Mouse (Mus musculus): ENCODE measurements around the gene Ube2d3. TPM values are rescaled to one million over a fixed set of nuclear protein-coding genes. Genes with fewer than 3 reads are reported as not detected.

The Ube2d3 gene
- polyA plus RNA-seq, 1 experiment: 237 TPM

- Histone ChIP-seq H3K4me2 (ENCODE audit: low read depth) (no peak overlapping the region), H3ac (ENCODE audit: control insufficient read depth, insufficient read length) (no peak overlapping the region), H3K4me3 (no peak overlapping the region), H3K27me3 (ENCODE audit: control insufficient read depth, insufficient read depth, insufficient read length) (no peaks in the 10 kb centered on the region), H3K36me3 (ENCODE audit: control insufficient read depth, insufficient read depth) (no peaks in the 10 kb centered on the region), H3K79me2 (ENCODE audit: control insufficient read depth, insufficient read depth) (no peaks in the 10 kb centered on the region)
- TF ChIP-seq E2F4 (IDR thresholded peaks at IDR 0.05; ENCODE audit: insufficient read depth): no peak
Measured at GRCm38 (mm10) chr3:135397112-135397511, 40.8 kb upstream of the Ube2d3 start.

- TF ChIP-seq TCF3 (IDR thresholded peaks at IDR 0.05; ENCODE audit: insufficient read length, low read depth) (no peak), USF1 (IDR thresholded peaks at IDR 0.05; ENCODE audit: low read depth) (peak; percentile 50), POLR2AphosphoS2 (IDR thresholded peaks at IDR 0.05; ENCODE audit: insufficient read length, low read depth) (no peak), CEBPB (IDR thresholded peaks at IDR 0.05; ENCODE audit: insufficient read depth, poor library complexity, severe bottlenecking) (no peak), REST (IDR thresholded peaks at IDR 0.05; ENCODE audit: insufficient read depth, insufficient read length) (no peak), MYOD1 (IDR thresholded peaks at IDR 0.05; ENCODE audit: control insufficient read depth in 1 of 3, insufficient read length in 2 of 3, low read depth in 2 of 3) (no peak), TCF12 (IDR thresholded peaks at IDR 0.05; ENCODE audit: insufficient read depth, poor library complexity, severe bottlenecking) (no peak), E2F4 (IDR thresholded peaks at IDR 0.05; ENCODE audit: insufficient read depth) (no peak)
- Histone ChIP-seq H3K79me2 (ENCODE audit: control insufficient read depth, insufficient read depth) (no peaks in the 10 kb centered on the region), H3K4me3 (no peak overlapping the region), H3K27me3 (ENCODE audit: control insufficient read depth, insufficient read depth, insufficient read length) (no peaks in the 10 kb centered on the region), H3K36me3 (ENCODE audit: control insufficient read depth, insufficient read depth) (peaks cover 12% of the 10 kb centered on the region), H3K4me2 (ENCODE audit: low read depth) (peak overlapping the region; percentile 31), H3ac (ENCODE audit: control insufficient read depth, insufficient read length) (no peak overlapping the region)
Measured at GRCm38 (mm10) chr3:135402201-135402658, 35.7 kb upstream of the Ube2d3 start.

GRCm38 (mm10) chr3:135403211-135403610 is 34.7 kb upstream of the Ube2d3 start:
- TF ChIP-seq TCF3 (IDR thresholded peaks at IDR 0.05; ENCODE audit: insufficient read length, low read depth) (no peak), MAX (IDR thresholded peaks at IDR 0.05; ENCODE audit: low read depth) (no peak), MYOG (IDR thresholded peaks at IDR 0.05; ENCODE audit: control insufficient read depth in 1 of 3, insufficient read depth in 1 of 3, insufficient read length in 2 of 3, low read depth in 2 of 3) (no peak), SRF (IDR thresholded peaks at IDR 0.05; ENCODE audit: control insufficient read depth, insufficient read length, low read depth) (no peak), POLR2AphosphoS2 (IDR thresholded peaks at IDR 0.05; ENCODE audit: insufficient read length, low read depth) (no peak), REST (IDR thresholded peaks at IDR 0.05; ENCODE audit: insufficient read depth, insufficient read length) (no peak), TCF12 (IDR thresholded peaks at IDR 0.05; ENCODE audit: insufficient read depth, poor library complexity, severe bottlenecking) (no peak), E2F4 (IDR thresholded peaks at IDR 0.05; ENCODE audit: insufficient read depth) (no peak), POLR2A (IDR thresholded peaks at IDR 0.05; ENCODE audit: insufficient read length, low read depth) (no peak), CEBPB (IDR thresholded peaks at IDR 0.05; ENCODE audit: insufficient read depth, poor library complexity, severe bottlenecking) (no peak), USF1 (IDR thresholded peaks at IDR 0.05; ENCODE audit: low read depth) (no peak), MYOD1 (IDR thresholded peaks at IDR 0.05; ENCODE audit: control insufficient read depth in 1 of 3, insufficient read length in 2 of 3, low read depth in 2 of 3) (no peak)
- no peak overlapping the region for H3K4me2 ChIP-seq (ENCODE audit: low read depth)
- H3K4me3 ChIP-seq: no peak overlapping the region
- no peaks in the 10 kb centered on the region for H3K79me2 ChIP-seq (ENCODE audit: control insufficient read depth, insufficient read depth)
- no peak overlapping the region for H3ac ChIP-seq (ENCODE audit: control insufficient read depth, insufficient read length)
- H3K27me3 ChIP-seq (ENCODE audit: control insufficient read depth, insufficient read depth, insufficient read length): no peaks in the 10 kb centered on the region
- H3K36me3 ChIP-seq (ENCODE audit: control insufficient read depth, insufficient read depth): peaks cover 22% of the 10 kb centered on the region

- TF ChIP-seq POLR2AphosphoS2 (IDR thresholded peaks at IDR 0.05; ENCODE audit: insufficient read length, low read depth): no peak
- no peak for TF ChIP-seq TCF12 (IDR thresholded peaks at IDR 0.05; ENCODE audit: insufficient read depth, poor library complexity, severe bottlenecking)
- TF ChIP-seq REST (IDR thresholded peaks at IDR 0.05; ENCODE audit: insufficient read depth, insufficient read length): no peak
- no peak for TF ChIP-seq TCF3 (IDR thresholded peaks at IDR 0.05; ENCODE audit: insufficient read length, low read depth)
- no peak for TF ChIP-seq POLR2A (IDR thresholded peaks at IDR 0.05; ENCODE audit: insufficient read length, low read depth)
- no peak for TF ChIP-seq CEBPB (IDR thresholded peaks at IDR 0.05; ENCODE audit: insufficient read depth, poor library complexity, severe bottlenecking)
- TF ChIP-seq SRF (IDR thresholded peaks at IDR 0.05; ENCODE audit: control insufficient read depth, insufficient read length, low read depth): no peak
- TF ChIP-seq MAX (IDR thresholded peaks at IDR 0.05; ENCODE audit: low read depth): no peak
- no peak for TF ChIP-seq MYOD1 (IDR thresholded peaks at IDR 0.05; ENCODE audit: control insufficient read depth in 1 of 3, insufficient read length in 2 of 3, low read depth in 2 of 3)
- no peak for TF ChIP-seq USF1 (IDR thresholded peaks at IDR 0.05; ENCODE audit: low read depth)
- Histone ChIP-seq H3K4me3 (no peak overlapping the region), H3K79me2 (ENCODE audit: control insufficient read depth, insufficient read depth) (no peaks in the 10 kb centered on the region), H3K36me3 (ENCODE audit: control insufficient read depth, insufficient read depth) (peaks cover 22% of the 10 kb centered on the region), H3K4me2 (ENCODE audit: low read depth) (no peak overlapping the region), H3ac (ENCODE audit: control insufficient read depth, insufficient read length) (no peak overlapping the region), H3K27me3 (ENCODE audit: control insufficient read depth, insufficient read depth, insufficient read length) (no peaks in the 10 kb centered on the region)
Measured at GRCm38 (mm10) chr3:135403856-135404255, 34.1 kb upstream of the Ube2d3 start.

GRCm38 (mm10) chr3:135404599-135404998 is 33.4 kb upstream of the Ube2d3 start:
- no peak for TF ChIP-seq TCF3 (IDR thresholded peaks at IDR 0.05; ENCODE audit: insufficient read length, low read depth)
- TF ChIP-seq MYOG (IDR thresholded peaks at IDR 0.05; ENCODE audit: control insufficient read depth in 1 of 3, insufficient read depth in 1 of 3, insufficient read length in 2 of 3, low read depth in 2 of 3): no peak
- TF ChIP-seq POLR2A (IDR thresholded peaks at IDR 0.05; ENCODE audit: insufficient read length, low read depth): no peak
- TF ChIP-seq CEBPB (IDR thresholded peaks at IDR 0.05; ENCODE audit: insufficient read depth, poor library complexity, severe bottlenecking): no peak
- TF ChIP-seq SRF (IDR thresholded peaks at IDR 0.05; ENCODE audit: control insufficient read depth, insufficient read length, low read depth): no peak
- no peak for TF ChIP-seq USF1 (IDR thresholded peaks at IDR 0.05; ENCODE audit: low read depth)
- TF ChIP-seq E2F4 (IDR thresholded peaks at IDR 0.05; ENCODE audit: insufficient read depth): no peak
- TF ChIP-seq REST (IDR thresholded peaks at IDR 0.05; ENCODE audit: insufficient read depth, insufficient read length): no peak
- TF ChIP-seq MYOD1 (IDR thresholded peaks at IDR 0.05; ENCODE audit: control insufficient read depth in 1 of 3, insufficient read length in 2 of 3, low read depth in 2 of 3): no peak

More at GRCm38 (mm10) chr3:135404599-135404998, 33.4 kb upstream of the Ube2d3 start:
- no peak overlapping the region for H3ac ChIP-seq (ENCODE audit: control insufficient read depth, insufficient read length)
- peaks cover 22% of the 10 kb centered on the region for H3K36me3 ChIP-seq (ENCODE audit: control insufficient read depth, insufficient read depth)
- H3K4me2 ChIP-seq (ENCODE audit: low read depth): no peak overlapping the region
- H3K27me3 ChIP-seq (ENCODE audit: control insufficient read depth, insufficient read depth, insufficient read length): no peaks in the 10 kb centered on the region
- no peak overlapping the region for H3K4me3 ChIP-seq
- no peaks in the 10 kb centered on the region for H3K79me2 ChIP-seq (ENCODE audit: control insufficient read depth, insufficient read depth)

Data from myocyte (in vitro differentiated cells).